Mouse (Mus musculus) testis, adult 2 months (tissue): ENCODE measurements around the gene Hcls1.

Experiments
- CTCF ChIP-seq: fragments of 200-500 bp; IDR thresholded peaks from 2 replicates; pipeline ENCODE4 v1.5.1; 2012; ENCODE audit warnings: low read depth, mild to moderate bottlenecking, inconsistent platforms, low read length, moderate library complexity; ENCODE audit not compliant: control insufficient read depth, insufficient read depth, insufficient replicate concordance
- POLR2A ChIP-seq: fragments of 200-500 bp; IDR thresholded peaks from 2 replicates; pipeline ENCODE4 v1.6.1; 2012; ENCODE audit warnings: low read depth, mild to moderate bottlenecking, inconsistent platforms, low read length, moderate library complexity; ENCODE audit not compliant: control insufficient read depth

DNA sequence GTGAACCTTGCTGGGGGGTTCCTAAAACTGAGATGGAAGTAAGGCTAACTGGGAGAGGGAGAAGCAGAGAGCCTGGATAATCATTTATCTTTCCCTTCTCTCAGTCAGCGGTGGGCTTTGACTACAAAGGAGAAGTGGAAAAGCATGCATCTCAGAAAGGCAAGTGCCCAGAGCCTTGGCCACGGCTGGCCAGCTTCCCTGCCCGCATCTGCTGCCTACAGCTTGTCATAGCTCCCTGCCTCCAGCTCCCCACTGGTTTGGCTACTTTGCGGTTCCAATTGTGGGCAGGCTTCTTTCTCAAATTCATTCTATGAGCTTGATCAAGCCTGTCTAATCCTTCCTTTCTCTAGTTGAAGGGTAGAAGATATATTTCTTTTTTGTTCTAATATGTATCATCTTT lies 16.2 kb downstream of the Hcls1 start:
- no peak for TF ChIP-seq CTCF
- TF ChIP-seq POLR2A = no peak
